Mouse (Mus musculus) liver, postnatal 0 days (tissue): ENCODE results near the gene Dnlz.

Source experiments
- CTCF ChIP-seq: sonication (generic); IDR thresholded peaks from 2 replicates; pipeline ENCODE4 v1.5.1; 2016; ENCODE audit warnings: antibody characterized with exemption, low read depth
- EP300 ChIP-seq: IDR thresholded peaks from 2 replicates; pipeline ENCODE4 v1.6.1; 2016; ENCODE audit warnings: antibody characterized with exemption, low read depth, mild to moderate bottlenecking

DNA sequence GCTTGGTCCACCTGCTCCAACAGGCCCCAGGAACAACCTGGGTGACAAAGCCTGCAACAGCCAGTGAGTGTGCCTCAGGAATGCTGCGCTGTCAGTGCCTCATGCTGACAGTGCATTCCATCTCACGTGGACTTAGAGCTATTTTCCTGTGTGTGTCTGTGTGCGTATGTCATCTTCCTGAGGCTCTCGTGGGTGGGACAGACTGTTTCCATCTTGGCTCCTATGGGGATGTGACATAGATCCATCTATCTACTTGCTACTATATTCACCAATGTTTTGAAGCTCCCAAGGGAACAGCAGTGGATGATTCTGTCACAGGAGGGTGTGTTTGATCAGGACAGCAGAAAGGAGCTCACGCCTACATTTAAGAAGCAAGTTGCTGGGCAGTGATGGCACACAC, 40.0 kb downstream of the Dnlz start:
- TF ChIP-seq CTCF (no peak), EP300 (no peak)
